Mouse (Mus musculus): ENCODE results near the gene Rere. TPM values are rescaled to one million over a fixed set of nuclear protein-coding genes. Genes with fewer than 3 reads are reported as not detected.
"Not testable (repeated sequence)": the region's sequence is repeated elsewhere in the genome, so short reads cannot be mapped to it uniquely, and the experiment has no call there.

Gene Rere
- polyA plus RNA-seq, 1 experiment from 2014 or later, result 28.4 TPM

DNA sequence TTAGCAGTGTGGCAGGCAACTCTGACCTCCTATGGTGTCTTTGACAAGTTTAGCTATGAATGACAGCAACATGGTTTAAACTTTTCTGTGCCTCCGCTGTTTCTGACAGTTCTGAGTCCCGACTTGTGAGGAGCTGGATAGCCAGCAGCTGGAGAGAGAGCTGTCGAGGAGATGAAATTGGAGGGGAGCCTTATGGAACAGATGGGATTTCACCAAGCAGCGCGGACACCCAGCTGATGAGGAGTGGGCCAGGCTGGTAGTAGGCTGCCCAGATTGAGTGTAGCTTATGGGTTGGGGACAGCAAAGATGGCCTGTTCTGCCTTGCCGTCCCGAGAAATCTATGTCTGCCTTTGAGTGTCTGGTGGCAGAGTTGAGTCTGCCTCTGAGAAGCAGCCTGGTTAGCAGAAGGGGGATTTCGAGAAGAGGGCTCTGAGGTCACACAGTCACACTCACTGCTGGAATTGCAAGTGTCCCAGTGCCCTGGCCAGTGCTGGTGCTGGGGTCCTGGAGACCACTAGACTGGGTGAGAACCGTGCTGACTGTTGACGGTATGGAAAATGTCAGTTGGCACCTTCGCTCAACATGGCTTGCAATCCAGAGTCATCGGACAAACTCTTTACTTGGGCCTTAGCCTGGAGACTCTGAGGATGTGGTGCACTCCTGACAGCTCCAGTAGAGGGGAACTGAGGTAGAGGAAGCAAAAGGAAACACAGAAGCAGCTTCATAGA, 268.7 kb downstream of the Rere start:
- 85% methylated on average over 12 of the region's 12 CpGs for WGBS

DNA sequence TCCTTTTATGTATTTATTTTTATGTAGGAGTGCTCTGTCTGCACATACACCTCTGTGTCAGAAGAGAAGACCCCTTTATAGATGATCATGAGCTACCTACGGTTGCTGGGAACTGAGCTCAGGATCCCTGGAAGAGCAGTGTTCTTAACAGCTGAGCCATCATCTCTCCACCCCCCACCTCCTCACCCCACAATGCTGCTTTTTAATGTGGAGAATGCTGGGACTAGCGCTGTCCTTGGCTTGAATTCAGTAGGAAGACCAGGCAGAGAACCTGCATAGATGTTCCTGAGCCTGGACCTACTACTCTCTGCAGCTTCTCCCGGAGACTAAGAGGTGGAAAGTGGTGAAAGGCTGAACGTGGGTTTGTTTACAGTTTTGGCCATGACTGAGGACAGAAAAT, 269.9 kb downstream of the Rere start:
- H3K27me3 ChIP-seq (replicated peaks), result no peaks in the 10 kb centered on the region
- 49% methylated on average over 4 of the region's 4 CpGs for WGBS
- H3K36me3 ChIP-seq, result peaks cover 6% of the 10 kb centered on the region; the same call in 1 of the 2 replicates
- H3K27ac ChIP-seq, result no peak overlapping the region
- H3K4me1 ChIP-seq (replicated peaks), result peaks cover 12% of the 10 kb centered on the region
- no peak for ATAC-seq
- H3K4me2 ChIP-seq (replicated peaks), result no peak overlapping the region
- H3K9me3 ChIP-seq, result no peaks in the 10 kb centered on the region
- no peak overlapping the region for H3K4me3 ChIP-seq (replicated peaks)
- H3K9ac ChIP-seq, result no peak overlapping the region; the same call in 1 of the 2 replicates

More for the DNA sequence above, 268.7 kb downstream of the Rere start:
- no peaks in the 10 kb centered on the region for H3K9me3 ChIP-seq
- H3K4me1 ChIP-seq (replicated peaks), result peaks cover 7% of the 10 kb centered on the region
- H3K9ac ChIP-seq, result no peak overlapping the region
- H3K36me3 ChIP-seq, result peaks cover 13% of the 10 kb centered on the region; the same call in 1 of the 2 replicates
- no peak for ATAC-seq
- H3K4me2 ChIP-seq (replicated peaks), result no peak overlapping the region
- no peak overlapping the region for H3K4me3 ChIP-seq (replicated peaks)
- no peak overlapping the region for H3K27ac ChIP-seq
- no peaks in the 10 kb centered on the region for H3K27me3 ChIP-seq (replicated peaks)

DNA sequence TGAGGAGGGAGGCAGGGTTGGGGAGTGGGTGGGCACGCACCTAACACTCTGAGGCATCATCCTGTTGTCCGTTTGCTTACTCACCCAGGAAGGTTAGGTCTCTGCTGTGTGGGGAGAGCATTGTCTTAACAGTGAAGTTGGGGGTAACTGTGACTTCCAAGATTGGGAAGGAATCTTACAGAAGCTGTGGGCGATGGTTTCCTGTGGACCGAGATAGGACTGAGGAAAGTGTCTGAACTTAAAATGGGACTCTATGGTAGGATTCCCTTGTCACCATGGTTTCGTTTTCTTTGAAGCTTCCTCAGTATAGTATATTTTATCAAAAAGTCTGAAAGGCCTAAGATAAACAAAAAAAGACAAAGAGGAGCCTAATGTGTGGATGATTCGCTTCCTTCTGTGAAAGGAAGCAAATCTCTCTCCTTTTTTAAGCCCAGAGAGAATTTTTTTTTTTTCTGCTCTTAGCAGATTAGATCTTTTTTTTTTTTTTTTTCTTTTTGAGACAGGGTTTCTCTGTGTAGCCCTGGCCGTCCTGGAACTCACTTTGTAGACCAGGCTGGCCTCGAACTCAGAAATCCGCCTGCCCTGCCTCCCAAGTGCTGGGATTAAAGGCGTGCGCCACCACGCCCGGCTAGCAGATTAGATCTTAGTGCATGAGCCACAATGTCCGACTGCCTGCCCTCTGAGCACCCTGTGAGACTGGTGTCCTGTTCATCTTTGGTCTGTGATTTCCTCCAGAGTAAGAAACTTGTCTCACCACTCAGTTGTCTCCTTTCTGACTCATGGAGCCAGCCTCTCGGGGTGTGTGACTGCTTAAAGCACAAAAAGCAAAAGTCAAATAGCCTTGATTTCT, 271.5 kb downstream of the Rere start:
- no peaks in the 10 kb centered on the region for H3K9me3 ChIP-seq
- H3K4me3 ChIP-seq (replicated peaks), result no peak overlapping the region
- 77% methylated on average over 15 of the region's 15 CpGs for WGBS
- no peak overlapping the region for H3K9ac ChIP-seq
- no peak for ATAC-seq
- H3K27me3 ChIP-seq (replicated peaks), result no peaks in the 10 kb centered on the region
- 0 out of 2 replicates have a peak, but pooled peaks cover 3% of the 10 kb centered on the region for H3K36me3 ChIP-seq
- H3K4me2 ChIP-seq (replicated peaks), result no peak overlapping the region
- H3K27ac ChIP-seq, result no peak overlapping the region
- H3K4me1 ChIP-seq (replicated peaks), result peaks cover 21% of the 10 kb centered on the region

DNA sequence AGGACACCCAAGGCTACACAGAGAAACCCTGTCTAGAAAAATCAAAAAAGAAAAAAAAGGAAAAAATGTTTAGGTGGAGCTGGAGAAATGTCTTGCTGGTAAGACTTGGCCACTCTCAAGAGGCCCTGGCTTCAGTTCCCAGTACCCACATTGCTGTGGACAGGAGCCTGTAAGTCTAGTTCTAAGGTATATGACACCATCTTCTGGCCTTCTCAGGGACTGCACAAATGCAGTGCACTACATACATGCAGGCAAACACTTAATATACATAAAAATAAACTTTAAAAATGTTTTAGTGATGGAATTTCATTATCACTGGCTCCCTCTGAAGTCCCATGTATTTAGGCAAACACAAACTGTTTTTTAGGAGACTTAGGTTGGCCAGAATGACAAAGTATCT, 274.3 kb downstream of the Rere start:
- H3K9me3 ChIP-seq, result no peaks in the 10 kb centered on the region
- H3K4me3 ChIP-seq (replicated peaks), result no peak overlapping the region
- no peaks in the 10 kb centered on the region for H3K27me3 ChIP-seq (replicated peaks)
- H3K4me1 ChIP-seq (replicated peaks), result peaks cover 21% of the 10 kb centered on the region
- peak overlapping the region; percentile 75; the same call in 1 of the 2 replicates for H3K27ac ChIP-seq
- H3K4me2 ChIP-seq (replicated peaks), result no peak overlapping the region
- ATAC-seq, result no peak
- no peaks in the 10 kb centered on the region for H3K36me3 ChIP-seq
- no peak overlapping the region for H3K9ac ChIP-seq

DNA sequence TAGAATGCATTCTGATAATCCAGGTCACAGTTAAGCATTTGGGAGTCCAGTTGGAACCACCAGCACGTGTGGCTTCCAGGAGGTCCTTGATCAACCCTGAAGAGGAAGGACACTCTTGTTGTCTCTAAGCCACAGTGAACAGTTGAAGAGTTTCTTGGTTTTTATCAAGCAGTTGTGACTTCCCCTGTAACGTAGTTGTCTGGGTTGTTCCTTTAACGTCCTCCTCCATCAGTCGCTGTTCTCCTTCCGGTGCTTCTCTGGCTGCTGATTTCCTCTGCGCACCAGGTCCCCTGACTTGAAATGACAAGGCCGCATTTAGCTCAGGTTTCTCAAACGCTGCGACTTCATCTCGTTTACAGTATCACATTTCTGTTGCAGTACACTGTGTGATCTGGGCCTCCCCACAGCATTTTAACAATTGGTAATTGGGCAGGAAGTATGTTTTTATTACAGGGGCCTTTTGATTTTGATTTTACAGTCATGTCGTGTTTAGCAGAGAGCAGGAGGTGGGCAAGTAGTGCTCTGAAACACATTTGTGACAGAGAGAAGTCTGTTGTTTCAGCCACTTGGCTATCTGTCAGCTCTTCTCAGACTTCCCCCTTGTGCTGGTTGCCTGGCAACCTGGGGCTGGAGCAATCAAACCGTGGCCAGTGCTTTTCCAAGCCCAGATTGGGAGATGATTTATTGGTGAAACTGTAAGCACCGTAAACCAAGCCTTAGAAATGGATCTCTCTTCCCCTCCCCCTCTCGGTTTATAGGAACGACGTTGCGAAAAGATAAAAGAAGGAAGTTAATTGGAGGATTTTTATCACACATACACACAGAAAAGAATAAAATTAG, 275.2 kb downstream of the Rere start:
- Histone ChIP-seq H3K27ac (peak overlapping the region; percentile 75), H3K9me3 (no peaks in the 10 kb centered on the region), H3K4me2 (replicated peaks) (peak overlapping the region; percentile 36), H3K9ac (no peak overlapping the region), H3K4me1 (replicated peaks) (peaks cover 17% of the 10 kb centered on the region), H3K4me3 (replicated peaks) (no peak overlapping the region), H3K27me3 (replicated peaks) (no peaks in the 10 kb centered on the region), H3K36me3 (no peaks in the 10 kb centered on the region)
- ATAC-seq, result peak; percentile 84
- WGBS, result 5% methylated on average over 17 of the region's 17 CpGs

DNA sequence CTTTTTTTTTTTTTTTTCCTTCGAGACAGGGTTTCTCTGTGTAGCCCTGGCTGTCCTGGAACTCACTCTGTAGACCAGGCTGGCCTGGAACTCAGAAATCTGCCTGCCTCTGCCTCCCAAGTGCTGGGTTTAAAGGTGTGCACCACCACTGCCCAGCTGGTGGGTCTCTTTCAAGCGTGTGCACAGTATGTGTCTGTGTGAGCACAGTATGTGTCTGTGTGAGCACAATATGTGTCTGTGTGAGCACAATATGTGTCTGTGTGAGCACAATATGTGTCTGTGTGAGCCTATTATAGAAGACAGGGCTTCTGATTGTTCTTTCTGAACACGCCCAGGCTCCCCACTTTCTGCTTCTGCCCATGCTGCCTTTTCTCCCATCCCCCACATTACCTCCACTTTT, 275.8 kb downstream of the Rere start:
- H3K27ac ChIP-seq; H3K36me3 ChIP-seq; H3K9me3 ChIP-seq; H3K27me3 ChIP-seq (replicated peaks); H3K9ac ChIP-seq; H3K4me2 ChIP-seq (replicated peaks); H3K4me3 ChIP-seq (replicated peaks): not testable (repeated sequence)
- peak; percentile 27; the same call in 1 of the 2 replicates for ATAC-seq
- H3K4me1 ChIP-seq (replicated peaks), result peaks cover 17% of the 10 kb centered on the region
- WGBS, result 64% methylated on average over 3 of the region's 3 CpGs

DNA sequence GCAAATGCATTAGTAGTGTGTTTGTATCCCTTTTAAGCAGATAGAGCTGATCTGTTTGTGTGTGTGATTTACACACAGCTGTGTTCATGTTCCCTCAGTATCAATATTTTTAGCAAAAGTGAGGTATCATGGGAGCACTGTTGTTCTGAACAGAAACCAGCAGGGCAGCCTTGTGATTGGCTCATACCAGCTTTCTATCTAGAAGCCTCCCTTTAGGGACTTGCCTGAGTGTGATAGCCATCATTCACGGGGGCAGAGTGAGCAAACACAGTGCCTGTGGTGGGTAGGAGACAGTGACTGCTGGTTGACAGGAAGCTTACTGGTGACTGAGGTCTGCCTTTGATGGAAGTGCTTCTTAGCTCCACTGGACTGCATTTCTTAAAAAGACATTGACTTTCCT, 276.5 kb downstream of the Rere start:
- Histone ChIP-seq H3K4me3 (replicated peaks) (no peak overlapping the region), H3K36me3 (no peaks in the 10 kb centered on the region), H3K4me1 (replicated peaks) (peaks cover 16% of the 10 kb centered on the region), H3K9ac (no peak overlapping the region), H3K27ac (no peak overlapping the region), H3K27me3 (replicated peaks) (no peaks in the 10 kb centered on the region), H3K9me3 (no peaks in the 10 kb centered on the region), H3K4me2 (replicated peaks) (no peak overlapping the region)
- ATAC-seq, result no peak
- 41% methylated on average over 1 of the region's 1 CpGs for WGBS

DNA sequence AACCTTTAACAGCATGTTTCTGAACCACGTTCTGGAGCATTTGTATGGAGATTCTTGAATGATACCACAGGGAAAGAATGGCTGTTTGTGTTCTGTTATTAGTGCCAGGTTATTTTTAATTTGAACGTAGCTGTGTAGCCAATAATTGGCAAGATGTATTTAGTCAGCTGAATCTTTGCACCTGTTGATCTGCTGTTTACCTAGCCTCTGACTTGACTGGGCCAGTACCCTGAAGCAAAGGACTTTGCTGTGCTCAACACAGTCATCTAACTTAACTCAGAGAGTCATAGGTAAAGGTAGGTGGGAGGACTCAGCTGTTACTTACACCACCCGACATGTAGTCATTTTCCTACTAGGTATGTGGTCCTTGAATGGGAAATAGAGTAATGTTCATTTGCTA, 278.1 kb downstream of the Rere start:
- ATAC-seq, result no peak
- no peak overlapping the region for H3K4me2 ChIP-seq (replicated peaks)
- WGBS, result 75% methylated on average over 3 of the region's 3 CpGs

DNA sequence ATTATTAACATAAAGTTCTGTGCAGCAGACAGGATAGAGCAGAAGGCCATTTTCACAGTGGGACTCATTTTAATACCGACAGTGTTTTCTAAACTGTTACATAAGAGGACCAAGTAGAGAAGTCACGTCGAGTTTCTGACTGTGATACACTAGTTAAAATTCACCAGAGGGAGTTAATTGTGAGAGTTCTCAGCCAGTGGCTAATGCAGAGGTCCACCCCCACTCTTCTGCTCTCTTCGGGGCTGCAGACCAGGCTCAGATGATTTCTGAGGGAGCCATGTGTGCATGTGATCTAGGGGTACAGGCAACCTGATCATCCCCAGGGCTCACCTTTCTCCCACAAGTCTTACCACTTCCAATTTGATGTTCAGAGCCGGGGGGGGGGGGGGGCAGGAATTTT, 281.8 kb downstream of the Rere start:
- no peak overlapping the region for H3K27ac ChIP-seq
- H3K9me3 ChIP-seq, result no peaks in the 10 kb centered on the region
- 58% methylated on average over 5 of the region's 5 CpGs for WGBS
- no peak for ATAC-seq
- H3K4me2 ChIP-seq (replicated peaks), result no peak overlapping the region
- H3K4me3 ChIP-seq (replicated peaks), result no peak overlapping the region
- H3K4me1 ChIP-seq (replicated peaks), result peaks cover 14% of the 10 kb centered on the region
- H3K9ac ChIP-seq, result no peak overlapping the region
- no peaks in the 10 kb centered on the region for H3K27me3 ChIP-seq (replicated peaks)
- H3K36me3 ChIP-seq, result no peaks in the 10 kb centered on the region

More for the DNA sequence above, 278.1 kb downstream of the Rere start:
- H3K4me3 ChIP-seq (replicated peaks), result no peak overlapping the region
- peaks cover 20% of the 10 kb centered on the region for H3K4me1 ChIP-seq (replicated peaks)
- no peaks in the 10 kb centered on the region for H3K36me3 ChIP-seq
- no peak overlapping the region for H3K9ac ChIP-seq
- no peak overlapping the region for H3K27ac ChIP-seq
- H3K9me3 ChIP-seq, result no peaks in the 10 kb centered on the region
- H3K27me3 ChIP-seq (replicated peaks), result no peaks in the 10 kb centered on the region

DNA sequence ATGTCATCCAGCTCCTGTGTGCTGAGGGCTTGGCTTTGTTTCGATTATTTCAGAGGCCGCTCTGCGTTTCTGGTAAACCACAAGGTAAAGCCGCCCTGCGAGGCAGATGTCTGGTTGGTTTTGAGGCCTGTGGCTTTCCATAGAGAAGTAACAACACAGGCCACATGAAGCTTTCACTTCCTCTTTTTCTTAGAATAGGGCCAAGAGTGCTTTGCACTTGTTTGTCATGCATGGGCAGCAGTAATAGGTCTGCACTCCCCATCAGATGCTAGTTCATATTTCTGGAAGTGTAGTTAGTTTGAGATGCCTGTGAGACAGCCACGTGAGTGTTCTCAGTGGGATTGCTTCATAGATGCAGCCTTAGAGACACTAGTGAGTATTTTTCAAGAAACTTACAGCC, 284.7 kb downstream of the Rere start:
- no peak overlapping the region for H3K27ac ChIP-seq
- WGBS, result 80% methylated on average over 6 of the region's 6 CpGs
- no peak for ATAC-seq
- no peaks in the 10 kb centered on the region for H3K27me3 ChIP-seq (replicated peaks)
- H3K4me2 ChIP-seq (replicated peaks), result no peak overlapping the region
- H3K9me3 ChIP-seq, result no peaks in the 10 kb centered on the region
- no peaks in the 10 kb centered on the region for H3K36me3 ChIP-seq
- H3K4me3 ChIP-seq (replicated peaks), result no peak overlapping the region
- H3K9ac ChIP-seq, result no peak overlapping the region
- peaks cover 25% of the 10 kb centered on the region for H3K4me1 ChIP-seq (replicated peaks)

DNA sequence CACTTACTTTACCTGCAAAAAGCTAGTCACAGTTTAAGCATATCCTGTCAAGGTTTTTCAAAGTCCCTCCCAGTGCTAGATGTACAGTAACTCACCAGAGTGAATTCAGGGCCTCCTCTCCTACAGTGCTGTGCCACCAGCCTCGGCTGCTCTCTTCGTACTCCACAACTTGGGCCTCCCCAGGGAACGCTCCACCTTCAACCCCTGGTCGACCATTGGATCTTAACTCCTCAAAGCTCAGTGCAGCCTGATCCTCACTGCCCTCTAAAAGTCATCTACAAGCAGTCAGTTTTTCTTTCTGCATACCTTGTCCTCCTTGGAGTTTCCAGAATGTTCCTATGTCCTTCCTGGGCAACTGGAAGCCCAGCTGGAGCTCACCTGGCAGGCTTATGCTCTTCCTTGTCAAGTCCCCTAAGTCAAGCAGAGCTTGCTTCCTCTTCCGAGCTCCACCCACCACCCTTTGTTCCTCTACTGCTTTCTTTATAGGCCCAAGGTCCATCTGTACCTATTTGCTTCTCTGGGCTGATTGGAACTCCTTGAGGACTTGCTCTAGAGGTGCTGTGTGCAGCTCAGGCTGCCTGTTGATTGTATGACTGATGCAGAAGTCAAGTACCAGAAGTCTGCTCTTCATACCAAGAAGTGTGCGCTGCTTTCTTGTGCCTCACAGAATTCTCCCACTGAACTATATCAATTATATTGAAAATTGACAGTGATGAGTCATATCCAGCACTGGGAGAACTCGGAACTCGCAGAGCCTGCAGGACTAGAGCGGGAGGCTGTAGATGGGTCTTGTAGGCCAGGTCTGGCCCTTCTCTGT, 287.1 kb downstream of the Rere start:
- H3K27ac ChIP-seq, result peak overlapping the region; percentile 98
- H3K27me3 ChIP-seq (replicated peaks), result no peaks in the 10 kb centered on the region

More for the DNA sequence above, 287.1 kb downstream of the Rere start:
- no peaks in the 10 kb centered on the region for H3K9me3 ChIP-seq
- H3K9ac ChIP-seq, result peak overlapping the region; percentile 80
- H3K4me1 ChIP-seq (replicated peaks), result peaks cover 31% of the 10 kb centered on the region
- peak overlapping the region; percentile 79 for H3K4me2 ChIP-seq (replicated peaks)
- 28% methylated on average over 9 of the region's 9 CpGs for WGBS
- no peaks in the 10 kb centered on the region for H3K36me3 ChIP-seq
- ATAC-seq, result peak; percentile 84
- H3K4me3 ChIP-seq (replicated peaks), result peak overlapping the region; percentile 79

Data from intestine, embryonic 15.5 days (tissue).